Mouse (Mus musculus) hindbrain, embryonic 12.5 days (tissue): Measurements from ENCODE around the gene Gm11564. TPM values are rescaled to one million over a fixed set of nuclear protein-coding genes. Genes with fewer than 3 reads are reported as not detected.
"Not testable (repeated sequence)": the region's sequence is repeated elsewhere in the genome, so short reads cannot be mapped to it uniquely, and the experiment has no call there.

Experiments
- ATAC-seq: fragments of 200-750 bp; cut with Nextera tagmentation; 2 replicates; pipeline ENCODE4 v1.8.0; 2017; ENCODE audit warnings: moderate TSS enrichment; ENCODE audit not compliant: low FRiP score
- H3K27ac ChIP-seq: fragments of 300-500 bp; sonication (generic); 2 replicates; pipeline ENCODE4 v1.5.1; 2016; ENCODE audit warnings: mild to moderate bottlenecking
- H3K27me3 ChIP-seq: fragments of 300-500 bp; sonication (generic); 2 replicates; pipeline ENCODE4 v1.6.1; 2016; ENCODE audit warnings: mild to moderate bottlenecking
- H3K36me3 ChIP-seq: fragments of 300-500 bp; sonication (generic); 2 replicates; pipeline ENCODE4 v1.6.1; 2016; ENCODE audit warnings: mild to moderate bottlenecking
- H3K4me1 ChIP-seq: fragments of 300-500 bp; sonication (generic); 2 replicates; pipeline ENCODE4 v1.6.1; 2016
- H3K4me2 ChIP-seq: fragments of 300-500 bp; sonication (generic); replicated peaks from 2 replicates; pipeline ENCODE4 v1.6.1; 2016; ENCODE audit warnings: mild to moderate bottlenecking
- H3K4me3 ChIP-seq: fragments of 300-500 bp; sonication (generic); 2 replicates; pipeline ENCODE4 v1.5.1; 2016; ENCODE audit warnings: mild to moderate bottlenecking
- H3K9ac ChIP-seq: fragments of 300-500 bp; sonication (generic); 2 replicates; pipeline ENCODE4 v1.6.1; 2016; ENCODE audit warnings: mild to moderate bottlenecking, moderate library complexity
- H3K9me3 ChIP-seq: fragments of 300-500 bp; sonication (generic); replicated peaks from 2 replicates; pipeline ENCODE4 v1.6.1; 2016; ENCODE audit warnings: mild to moderate bottlenecking
- WGBS: fragments of 180-500 bp; shearing (Covaris S2); methylation state at CpG from one replicate; pipeline ENCODE4 v1.1.7; 2016; 5-methylcytosine and 5-hydroxymethylcytosine counted together
- polyA plus RNA-seq: library from polyadenylated mRNA; unstranded; fragments of >200 nt; fragmentation: Nextera tagmentation; extraction: Ambion mirVana; gene quantifications from 2 replicates; pipeline ENCODE4 v1.2.1, GENCODE M21; 2016

Gene Gm11564
- polyA plus RNA-seq, 1 experiment from 2014 or later = not detected

DNA sequence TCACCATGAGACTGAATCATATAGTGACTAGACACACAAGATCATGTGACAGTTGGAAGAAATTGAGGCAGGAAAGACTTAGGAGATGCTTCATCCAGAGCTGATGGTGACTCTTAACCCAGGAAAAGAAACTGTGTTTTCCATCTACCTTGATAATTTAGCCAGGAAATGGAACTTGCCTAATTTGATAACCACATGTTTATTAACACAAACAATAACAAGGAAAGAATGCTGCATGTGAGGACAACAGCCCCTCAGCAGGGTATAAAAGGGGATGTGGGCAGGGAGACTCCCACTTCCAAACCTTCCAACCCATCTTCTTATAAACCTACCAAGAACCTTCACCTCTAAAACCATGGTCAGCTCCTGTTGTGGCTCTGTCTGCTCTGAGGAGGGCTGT is 30.6 kb downstream of the Gm11564 start, which contains the start of gene Krtap4-9:
Gene Krtap4-9 (plus strand): TSS at position 301 of the 400 bp plus-strand sequence.
- ATAC-seq, H3K9ac ChIP-seq: not testable (repeated sequence)

DNA sequence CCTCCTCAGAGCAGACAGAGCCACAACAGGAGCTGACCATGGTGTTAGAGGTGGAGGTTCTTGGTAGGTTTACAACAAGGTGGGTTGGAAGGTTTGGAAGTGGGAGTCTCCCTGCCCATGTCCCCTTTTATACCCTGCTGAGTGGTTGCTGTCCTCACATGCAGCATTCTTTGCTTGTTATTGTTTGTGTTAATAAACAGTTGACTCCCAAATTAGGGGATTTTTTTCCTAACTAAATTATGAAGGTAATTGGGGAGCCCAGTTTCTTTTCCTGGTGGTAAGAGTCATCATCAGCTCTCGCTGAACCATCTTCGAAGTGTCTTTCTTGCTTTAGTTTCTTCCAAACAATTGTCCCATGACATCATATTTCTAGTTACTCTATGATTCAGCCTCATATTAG is 34.9 kb downstream of the Gm11564 start, which contains the start of gene Krtap4-8:
Gene Krtap4-8 (minus strand): TSS at position 101 of the 400 bp plus-strand sequence.
- Histone ChIP-seq H3K4me1 (peaks cover 5% of the 10 kb centered on the region; the same call in 1 of the 2 replicates), H3K9ac (no peak within 1 kb of the TSS), H3K27ac (no peak within 1 kb of the TSS), H3K9me3 (no peaks in the 10 kb centered on the region), H3K36me3 (no peaks in the 10 kb centered on the region), H3K27me3 (no peaks in the 10 kb centered on the region), H3K4me3 (no peak within 1 kb of the TSS), H3K4me2 (no peak within 1 kb of the TSS)
- 91% methylated on average over 2 of the region's 2 CpGs for WGBS
- no peak for ATAC-seq

More for the DNA sequence above, 30.6 kb downstream of the Gm11564 start, which contains the start of gene Krtap4-9:
- not testable (repeated sequence) for H3K4me1 ChIP-seq, H3K4me3 ChIP-seq, H3K4me2 ChIP-seq, H3K27me3 ChIP-seq, H3K9me3 ChIP-seq, H3K27ac ChIP-seq, H3K36me3 ChIP-seq

DNA sequence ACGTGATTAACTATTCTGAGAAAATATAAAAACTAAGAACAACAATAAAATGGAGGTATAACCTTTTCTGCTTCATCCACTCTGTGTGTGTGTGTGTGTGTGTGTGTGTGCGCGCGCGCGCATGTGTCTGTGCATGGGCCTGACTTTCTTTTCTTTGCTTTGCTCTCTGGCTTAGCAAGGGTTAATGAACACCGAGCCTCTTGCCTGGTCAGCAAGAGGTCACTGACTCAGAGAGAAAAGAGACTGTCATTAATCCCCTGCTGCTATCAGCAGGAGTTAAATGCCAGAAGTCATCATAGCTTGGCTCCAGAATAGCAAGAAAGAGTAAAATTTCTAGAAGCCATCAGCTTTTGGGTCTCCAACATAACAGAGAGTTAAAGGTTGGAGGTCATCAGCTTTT is 37.1 kb downstream of the Gm11564 start:
- Histone ChIP-seq H3K27me3 (no peaks in the 10 kb centered on the region), H3K4me3 (no peak overlapping the region), H3K4me2 (no peak overlapping the region), H3K36me3 (no peaks in the 10 kb centered on the region), H3K27ac (no peak overlapping the region), H3K9ac (no peak overlapping the region), H3K9me3 (no peaks in the 10 kb centered on the region), H3K4me1 (peaks cover 5% of the 10 kb centered on the region; the same call in 1 of the 2 replicates)
- no peak for ATAC-seq
- WGBS = 53% methylated on average over 7 of the region's 7 CpGs

DNA sequence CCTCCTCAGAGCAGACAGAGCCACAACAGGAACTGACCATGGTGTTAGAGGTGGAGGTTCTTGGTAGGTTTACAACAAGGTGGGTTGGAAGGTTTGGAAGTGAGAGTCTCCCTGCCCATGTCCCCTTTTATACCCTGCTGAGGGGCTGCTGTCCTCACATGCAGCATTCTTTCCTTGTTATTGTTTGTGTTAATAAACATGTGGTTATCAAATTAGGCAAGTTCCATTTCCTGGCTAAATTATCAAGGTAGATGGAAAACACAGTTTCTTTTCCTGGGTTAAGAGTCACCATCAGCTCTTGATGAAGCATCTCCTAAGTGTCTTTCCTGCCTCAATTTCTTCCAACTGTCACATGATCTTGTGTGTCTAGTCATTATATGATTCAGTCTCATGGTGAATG is 42.7 kb downstream of the Gm11564 start, which contains the start of gene Gm11595:
Gene Gm11595 (minus strand): TSS at position 101 of the 400 bp plus-strand sequence.
- not testable (repeated sequence) for H3K4me3 ChIP-seq, H3K9ac ChIP-seq, H3K4me1 ChIP-seq, H3K36me3 ChIP-seq, H3K27me3 ChIP-seq, H3K9me3 ChIP-seq, ATAC-seq, H3K27ac ChIP-seq, H3K4me2 ChIP-seq

DNA sequence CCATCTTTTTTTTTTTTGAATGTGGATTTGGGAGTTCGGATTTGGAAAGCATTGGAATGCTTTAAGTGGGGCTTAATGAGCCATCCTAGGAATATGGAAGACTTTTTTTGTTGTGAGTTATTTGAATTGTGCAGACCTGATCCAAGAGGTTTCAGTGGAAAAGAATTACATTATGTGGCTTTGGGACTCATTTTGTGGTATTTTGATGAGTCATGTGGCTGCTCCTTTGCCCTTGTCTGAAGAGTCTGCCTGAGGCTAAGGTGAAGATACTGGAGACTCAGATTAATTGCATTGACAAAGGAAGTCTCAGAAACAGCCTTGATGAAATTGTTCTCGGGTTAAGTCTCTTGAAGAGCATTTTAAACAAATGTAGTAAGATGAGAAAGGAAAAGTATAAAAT is 47.1 kb downstream of the Gm11564 start:
- no peak overlapping the region for H3K9ac ChIP-seq
- H3K4me1 ChIP-seq = no peaks in the 10 kb centered on the region
- H3K4me2 ChIP-seq = no peak overlapping the region
- no peak for ATAC-seq
- H3K36me3 ChIP-seq = no peaks in the 10 kb centered on the region
- H3K4me3 ChIP-seq = no peak overlapping the region
- H3K9me3 ChIP-seq = no peaks in the 10 kb centered on the region
- WGBS = 89% methylated on average over 2 of the region's 2 CpGs
- H3K27me3 ChIP-seq = no peaks in the 10 kb centered on the region
- H3K27ac ChIP-seq = no peak overlapping the region

Other genes starting within 250 kb of the Gm11564 start
- gene Krtap3-1, start 249.0 kb downstream of the Gm11564 start, polyA plus RNA-seq = not detected in 2 replicates
- not detected in 2 replicates for gene Krtap1-5, start 234.7 kb downstream of the Gm11564 start, polyA plus RNA-seq
- gene Krtap1-4, start 232.0 kb downstream of the Gm11564 start, polyA plus RNA-seq = not detected in 2 replicates
- gene Krtap1-3, start 224.3 kb downstream of the Gm11564 start, polyA plus RNA-seq = not detected in 2 replicates
- not detected in 2 replicates for gene Krtap9-3, start 217.6 kb downstream of the Gm11564 start, polyA plus RNA-seq
- not detected in 2 replicates for gene Gm11938, start 212.4 kb downstream of the Gm11564 start, polyA plus RNA-seq
- gene Gm11937, start 205.5 kb downstream of the Gm11564 start, polyA plus RNA-seq = not detected in 2 replicates
- not detected in 2 replicates for gene Krtap2-4, start 200.8 kb downstream of the Gm11564 start, polyA plus RNA-seq
- not detected in 2 replicates for gene Gm11562, start 195.2 kb downstream of the Gm11564 start, polyA plus RNA-seq
- not detected in 2 replicates for gene Krtap4-1, start 187.4 kb downstream of the Gm11564 start, polyA plus RNA-seq
- not detected in 2 replicates for gene Krtap4-2, start 180.6 kb downstream of the Gm11564 start, polyA plus RNA-seq
- gene Krtap4-7, start 171.6 kb downstream of the Gm11564 start, polyA plus RNA-seq = not detected in 2 replicates
- not detected in 2 replicates for gene Gm11555, start 165.4 kb downstream of the Gm11564 start, polyA plus RNA-seq
- gene Gm11563, start 156.7 kb downstream of the Gm11564 start, polyA plus RNA-seq = not detected in 2 replicates
- not detected in 2 replicates for gene Krtap4-6, start 149.7 kb downstream of the Gm11564 start, polyA plus RNA-seq
- not detected in 2 replicates for gene Gm14190, start 124.9 kb downstream of the Gm11564 start, polyA plus RNA-seq
- not detected in 2 replicates for gene Gm14180, start 81.4 kb downstream of the Gm11564 start, polyA plus RNA-seq
- not detected in 2 replicates for gene Gm11595, start 42.8 kb downstream of the Gm11564 start, polyA plus RNA-seq
- not detected in 2 replicates for gene Krtap4-8, start 35.0 kb downstream of the Gm11564 start, polyA plus RNA-seq
- not detected in 2 replicates for gene Krtap4-9, start 30.5 kb downstream of the Gm11564 start, polyA plus RNA-seq
- not detected in 2 replicates for gene Gm11596, start 22.2 kb downstream of the Gm11564 start, polyA plus RNA-seq
- not detected in 2 replicates for gene Gm11569, start 16.7 kb downstream of the Gm11564 start, polyA plus RNA-seq
- gene Gm11554, start 11.2 kb downstream of the Gm11564 start, polyA plus RNA-seq = not detected in 2 replicates
- not detected in 2 replicates for gene Krtap4-13, start 5.8 kb downstream of the Gm11564 start, polyA plus RNA-seq
- not detected in 2 replicates for gene 2300003K06Rik, start 22.4 kb upstream of the Gm11564 start, polyA plus RNA-seq
- gene Krtap4-16, start 35.9 kb upstream of the Gm11564 start, polyA plus RNA-seq = not detected in 2 replicates
- gene Gm11568, start 42.3 kb upstream of the Gm11564 start, polyA plus RNA-seq = not detected in 2 replicates
- gene Gm11559, start 48.8 kb upstream of the Gm11564 start, polyA plus RNA-seq = not detected in 2 replicates
- not detected in 2 replicates for gene Krtap9-1, start 57.7 kb upstream of the Gm11564 start, polyA plus RNA-seq
- not detected in 2 replicates for gene Gm11567, start 63.5 kb upstream of the Gm11564 start, polyA plus RNA-seq
- gene Krtap31-1, start 92.3 kb upstream of the Gm11564 start, polyA plus RNA-seq = not detected in 2 replicates
- not detected in 2 replicates for gene Gm11565, start 99.1 kb upstream of the Gm11564 start, polyA plus RNA-seq
- not detected in 2 replicates for gene Krtap31-2, start 120.6 kb upstream of the Gm11564 start, polyA plus RNA-seq
- gene Krtap9-5, start 132.8 kb upstream of the Gm11564 start, polyA plus RNA-seq = not detected in 2 replicates
- gene Krtap29-1, start 163.4 kb upstream of the Gm11564 start, polyA plus RNA-seq = not detected in 2 replicates
- gene Krtap16-1, start 170.9 kb upstream of the Gm11564 start, polyA plus RNA-seq = not detected in 2 replicates
- not detected in 2 replicates for gene Krtap17-1, start 178.3 kb upstream of the Gm11564 start, polyA plus RNA-seq
- gene Krt33a, start 200.5 kb upstream of the Gm11564 start, polyA plus RNA-seq = not detected in 2 replicates
- 0.14 TPM in 1 of 2 replicates, not detected in the other for gene Krt33b, start 214.2 kb upstream of the Gm11564 start, polyA plus RNA-seq
- not detected in 2 replicates for gene Krt34, start 225.9 kb upstream of the Gm11564 start, polyA plus RNA-seq
- gene Krt31, start 234.9 kb upstream of the Gm11564 start, polyA plus RNA-seq = not detected in 2 replicates